Mouse (Mus musculus) hindbrain, embryonic 15.5 days (tissue): Measurements from ENCODE around the gene Chek2. TPM values are rescaled to one million over a fixed set of nuclear protein-coding genes. Genes with fewer than 3 reads are reported as not detected.
"Not testable (repeated sequence)": the region's sequence is repeated elsewhere in the genome, so short reads cannot be mapped to it uniquely, and the experiment has no call there.

ENCODE experiments used
- ATAC-seq: fragments of 200-750 bp; cut with Nextera tagmentation; 2 replicates; pipeline ENCODE4 v1.8.0; 2017; ENCODE audit warnings: low read depth, moderate number of reproducible peaks, moderate TSS enrichment; ENCODE audit not compliant: low FRiP score
- H3K27ac ChIP-seq: fragments of 300-500 bp; sonication (generic); replicated peaks from 2 replicates; pipeline ENCODE4 v1.5.1; 2015; ENCODE audit warnings: mild to moderate bottlenecking, inconsistent platforms
- H3K27me3 ChIP-seq: fragments of 300-500 bp; sonication (generic); 2 replicates; pipeline ENCODE4 v1.6.1; 2015; ENCODE audit warnings: control low read depth, inconsistent platforms
- H3K36me3 ChIP-seq: fragments of 300-500 bp; sonication (generic); 2 replicates; pipeline ENCODE4 v1.6.1; 2015; ENCODE audit warnings: control low read depth, inconsistent platforms
- H3K4me1 ChIP-seq: fragments of 300-500 bp; sonication (generic); replicated peaks from 2 replicates; pipeline ENCODE4 v1.6.1; 2015; ENCODE audit warnings: control low read depth, inconsistent platforms
- H3K4me2 ChIP-seq: fragments of 300-500 bp; sonication (generic); 2 replicates; pipeline ENCODE4 v1.6.1; 2015; ENCODE audit warnings: moderate library complexity, mild to moderate bottlenecking, inconsistent platforms
- H3K4me3 ChIP-seq: fragments of 300-500 bp; sonication (generic); 2 replicates; pipeline ENCODE4 v1.5.1; 2015; ENCODE audit warnings: mild to moderate bottlenecking, inconsistent platforms
- H3K9ac ChIP-seq: fragments of 300-500 bp; sonication (generic); 2 replicates; pipeline ENCODE4 v1.6.1; 2015; ENCODE audit warnings: inconsistent platforms
- H3K9me3 ChIP-seq: fragments of 300-500 bp; sonication (generic); 2 replicates; pipeline ENCODE4 v1.6.1; 2016; ENCODE audit warnings: control low read depth, inconsistent platforms
- WGBS: fragments of 180-500 bp; shearing (Covaris S2); methylation state at CpG from one replicate; pipeline ENCODE4 v1.1.7; 2015; 5-methylcytosine and 5-hydroxymethylcytosine counted together
- polyA plus RNA-seq: library from polyadenylated mRNA; unstranded; fragments of >200 nt; fragmentation: Nextera tagmentation; extraction: Ambion mirVana; gene quantifications from 2 replicates; pipeline ENCODE4 v1.2.1, GENCODE M21; 2015

The Chek2 gene
- polyA plus RNA-seq, 1 experiment from 2014 or later: 8.3 TPM

DNA sequence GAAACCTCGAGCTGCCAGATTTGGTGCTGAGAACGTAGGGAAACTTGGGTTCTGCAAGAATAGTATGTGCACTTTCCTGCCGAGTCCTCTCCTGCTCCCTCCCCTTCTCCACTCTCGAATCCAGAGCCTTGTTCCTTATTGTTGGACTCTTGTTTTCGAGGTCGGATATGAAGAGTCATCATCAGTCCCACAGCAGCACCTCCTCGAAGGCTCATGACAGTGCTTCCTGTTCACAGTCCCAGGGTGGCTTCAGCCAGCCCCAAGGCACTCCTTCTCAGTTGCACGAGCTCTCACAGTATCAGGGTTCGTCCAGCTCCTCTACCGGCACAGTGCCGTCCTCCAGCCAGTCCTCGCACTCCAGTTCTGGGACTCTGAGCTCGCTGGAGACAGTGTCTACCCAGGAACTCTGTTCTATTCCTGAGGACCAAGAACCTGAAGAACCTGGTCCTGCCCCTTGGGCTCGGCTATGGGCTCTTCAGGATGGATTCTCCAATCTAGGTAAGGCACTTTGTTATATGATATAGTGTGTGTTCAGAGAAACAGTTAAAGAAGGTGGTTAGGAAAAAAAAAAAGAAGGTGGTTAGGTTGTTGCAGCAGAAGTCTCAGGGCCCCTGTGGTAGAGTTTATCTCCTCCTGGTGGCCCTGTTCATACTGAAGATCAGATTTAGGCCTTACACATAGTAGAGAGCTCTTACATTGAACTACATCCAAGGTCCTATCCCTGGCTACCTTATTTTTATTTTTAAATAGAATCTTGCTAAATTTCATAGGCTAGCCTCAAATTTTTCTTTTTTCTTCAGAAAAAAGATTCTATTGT, 1.5 kb downstream of the Chek2 start:
- Histone ChIP-seq H3K27me3 (no peaks in the 10 kb centered on the region), H3K9ac (no peak overlapping the region), H3K4me2 (no peak overlapping the region), H3K4me1 (peaks cover 13% of the 10 kb centered on the region), H3K36me3 (no peaks in the 10 kb centered on the region), H3K9me3 (no peaks in the 10 kb centered on the region), H3K27ac (no peak overlapping the region), H3K4me3 (no peak overlapping the region)
- no peak for ATAC-seq
- 93% methylated on average over 14 of the region's 14 CpGs for WGBS

DNA sequence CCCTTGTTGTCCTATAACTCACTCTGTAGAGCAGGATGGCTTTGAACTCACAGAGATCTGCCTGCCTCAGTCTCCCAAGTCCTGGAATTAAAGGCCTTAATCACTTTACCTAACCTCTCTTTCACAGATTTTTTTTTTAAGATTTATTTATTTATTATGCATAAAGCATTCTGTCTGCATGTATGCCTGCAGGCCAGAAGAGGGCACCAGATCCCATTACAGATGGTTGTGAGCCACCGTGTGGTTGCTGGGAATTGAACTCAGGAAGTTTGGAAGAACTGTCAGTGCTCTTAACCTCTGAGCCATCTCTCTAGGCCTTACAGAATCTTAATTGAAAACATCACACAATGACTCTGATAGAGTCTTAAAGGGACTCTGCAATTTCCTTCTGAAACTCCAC, 13.2 kb downstream of the Chek2 start:
- H3K36me3 ChIP-seq: no peaks in the 10 kb centered on the region
- WGBS: 83% methylated on average over 1 of the region's 1 CpGs
- H3K27me3 ChIP-seq: no peaks in the 10 kb centered on the region
- H3K27ac ChIP-seq: no peak overlapping the region
- H3K9me3 ChIP-seq: no peaks in the 10 kb centered on the region
- no peak overlapping the region for H3K9ac ChIP-seq
- H3K4me1 ChIP-seq: no peaks in the 10 kb centered on the region; the same call in 1 of the 2 replicates
- no peak for ATAC-seq
- no peak overlapping the region for H3K4me3 ChIP-seq
- no peak overlapping the region for H3K4me2 ChIP-seq

DNA sequence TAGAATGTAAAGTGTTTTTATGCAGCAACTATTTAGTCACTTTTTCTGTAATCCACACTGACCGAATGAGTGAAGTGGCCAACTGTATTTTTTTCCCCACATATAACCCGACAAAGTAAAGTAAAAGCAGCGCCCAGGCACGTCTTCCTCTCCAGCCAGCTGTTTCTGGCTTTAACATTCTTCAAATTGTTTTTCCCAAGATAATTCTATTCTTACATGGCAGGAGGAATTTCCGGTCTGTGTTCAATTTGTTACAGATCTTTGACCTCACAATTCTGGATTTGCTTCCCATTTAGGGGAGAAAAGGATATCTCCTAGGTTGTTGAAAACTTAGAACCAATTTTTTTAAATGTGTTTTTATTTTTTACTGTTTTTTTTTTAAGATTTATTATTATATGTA, 17.3 kb downstream of the Chek2 start:
- no peak overlapping the region for H3K27ac ChIP-seq
- 81% methylated on average over 5 of the region's 5 CpGs for WGBS

DNA sequence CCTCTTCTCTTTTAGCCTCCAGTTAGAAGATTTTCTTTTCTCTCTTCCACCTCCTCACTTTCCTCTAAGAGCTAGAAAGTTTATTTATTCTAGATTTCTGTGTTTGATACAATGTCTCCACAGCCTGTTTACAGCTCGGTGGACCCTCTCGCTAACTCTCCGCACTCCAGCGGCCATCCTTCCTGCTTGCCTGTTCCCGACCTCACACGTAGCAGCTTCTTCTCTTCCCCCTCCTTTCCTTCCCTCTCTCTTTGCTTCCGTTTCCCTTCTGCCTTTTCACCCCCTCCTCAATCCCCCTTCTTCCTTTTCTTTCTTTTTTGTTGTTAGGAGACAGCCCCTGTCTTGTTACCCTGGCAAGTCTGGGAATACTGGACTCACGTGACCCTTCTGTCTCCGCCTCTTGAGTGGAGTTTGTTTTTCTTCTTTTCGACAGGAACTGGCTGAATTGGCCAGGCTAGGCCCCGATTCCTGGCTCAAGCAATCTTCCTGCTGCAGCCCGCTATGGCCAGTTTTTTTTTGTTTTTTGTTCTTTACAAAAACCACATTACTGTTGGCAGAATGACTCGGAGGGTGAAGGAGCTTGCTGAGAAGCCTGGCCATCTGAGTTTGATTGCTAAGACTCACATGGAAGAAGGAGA, 19.4 kb downstream of the Chek2 start:
- H3K27ac ChIP-seq: peak overlapping the region; percentile 78
- no peak overlapping the region for H3K9ac ChIP-seq
- peaks cover 7% of the 10 kb centered on the region for H3K4me1 ChIP-seq
- WGBS: 50% methylated on average over 13 of the region's 13 CpGs
- H3K27me3 ChIP-seq: no peaks in the 10 kb centered on the region
- peak overlapping the region; percentile 28; the same call in 1 of the 2 replicates for H3K4me2 ChIP-seq
- 0 out of 2 replicates have a peak overlapping the region, but pooled peaks have one; percentile 11 for H3K4me3 ChIP-seq
- ATAC-seq: peak; percentile 78
- H3K9me3 ChIP-seq: no peaks in the 10 kb centered on the region
- H3K36me3 ChIP-seq: no peaks in the 10 kb centered on the region

More for the DNA sequence above, 17.3 kb downstream of the Chek2 start:
- Histone ChIP-seq H3K27me3 (no peaks in the 10 kb centered on the region), H3K9me3 (no peaks in the 10 kb centered on the region), H3K4me1 (peaks cover 7% of the 10 kb centered on the region), H3K4me3 (no peak overlapping the region), H3K36me3 (no peaks in the 10 kb centered on the region), H3K4me2 (no peak overlapping the region), H3K9ac (no peak overlapping the region)
- no peak for ATAC-seq

DNA sequence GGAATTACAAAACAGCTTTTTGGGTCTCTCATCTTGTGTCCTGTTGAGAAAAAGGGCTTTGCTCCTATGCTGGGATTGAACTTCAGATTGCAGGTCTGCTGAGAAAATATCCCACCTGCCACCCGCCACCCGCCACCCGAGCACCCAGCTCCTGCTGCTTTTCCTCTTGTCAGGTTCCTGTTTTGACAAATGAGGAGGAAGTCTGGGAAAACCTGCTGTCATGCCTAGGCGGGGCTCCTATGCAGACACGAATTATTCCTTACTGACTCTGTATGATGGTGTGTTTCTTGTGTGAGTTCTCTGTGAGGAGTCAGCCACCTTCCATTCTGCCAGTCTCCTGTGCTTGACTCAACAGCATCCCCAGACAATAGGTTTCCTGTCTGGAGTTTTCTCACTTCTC, 20.7 kb downstream of the Chek2 start:
- no peak overlapping the region for H3K9ac ChIP-seq
- peaks cover 7% of the 10 kb centered on the region for H3K4me1 ChIP-seq
- H3K4me2 ChIP-seq: no peak overlapping the region
- peak overlapping the region; percentile 78 for H3K27ac ChIP-seq
- no peaks in the 10 kb centered on the region for H3K27me3 ChIP-seq
- ATAC-seq: no peak
- no peak overlapping the region for H3K4me3 ChIP-seq
- no peaks in the 10 kb centered on the region for H3K36me3 ChIP-seq
- WGBS: 91% methylated on average over 5 of the region's 5 CpGs
- H3K9me3 ChIP-seq: no peaks in the 10 kb centered on the region

DNA sequence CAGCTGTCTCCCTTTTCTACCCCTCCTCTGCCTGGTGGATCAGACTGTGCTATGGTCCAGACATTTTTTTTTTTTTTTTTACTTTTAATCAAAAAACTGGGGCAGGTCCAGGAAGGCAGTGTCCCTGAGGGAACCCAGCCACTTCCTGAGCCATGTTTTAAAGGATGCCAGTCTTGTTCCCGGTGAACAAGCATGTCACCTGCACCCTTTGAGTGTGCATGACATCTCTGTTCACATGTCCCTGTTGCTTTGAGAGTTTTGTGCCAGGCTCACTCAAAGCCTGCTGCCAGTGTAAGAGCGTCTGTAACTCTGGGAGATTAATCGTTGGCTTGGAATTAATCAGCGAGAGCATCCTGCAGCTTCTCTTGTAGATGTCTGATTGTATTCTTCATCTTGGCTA, 28.7 kb downstream of the Chek2 start:
- ATAC-seq: peak; percentile 65
- Histone ChIP-seq H3K4me3 (no peak overlapping the region), H3K36me3 (no peaks in the 10 kb centered on the region), H3K4me2 (no peak overlapping the region), H3K4me1 (peaks cover 24% of the 10 kb centered on the region), H3K27ac (peak overlapping the region; percentile 61), H3K9ac (no peak overlapping the region), H3K9me3 (no peaks in the 10 kb centered on the region), H3K27me3 (no peaks in the 10 kb centered on the region)
- WGBS: 31% methylated on average over 4 of the region's 4 CpGs

DNA sequence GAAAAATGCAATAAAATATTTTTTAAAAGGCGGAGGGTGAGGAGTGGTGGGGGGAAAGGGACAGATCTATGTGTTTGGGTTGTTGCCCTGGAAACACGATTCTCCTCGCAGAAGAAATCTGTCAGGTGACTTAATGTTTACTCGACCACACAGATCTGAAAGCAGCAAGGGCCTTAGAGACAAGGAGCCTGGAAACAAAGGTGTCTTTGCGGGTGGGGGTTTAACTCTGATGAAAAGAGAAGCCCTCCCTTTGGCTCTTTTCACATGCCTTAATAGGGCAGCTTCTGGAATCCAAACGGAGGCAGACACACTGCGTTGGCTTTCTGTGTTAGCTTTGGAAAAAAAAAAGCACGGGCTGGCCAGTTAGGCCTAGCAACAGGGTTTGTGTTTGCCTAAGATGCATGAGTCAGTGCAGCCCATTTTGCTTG, 29.5 kb downstream of the Chek2 start:
- no peaks in the 10 kb centered on the region for H3K36me3 ChIP-seq
- peaks cover 28% of the 10 kb centered on the region for H3K4me1 ChIP-seq
- no peaks in the 10 kb centered on the region for H3K9me3 ChIP-seq
- H3K4me2 ChIP-seq: no peak overlapping the region; the same call in 1 of the 2 replicates
- no peaks in the 10 kb centered on the region for H3K27me3 ChIP-seq
- H3K9ac ChIP-seq: no peak overlapping the region
- no peak overlapping the region for H3K4me3 ChIP-seq
- 34% methylated on average over 8 of the region's 8 CpGs for WGBS
- no peak for ATAC-seq
- peak overlapping the region; percentile 61 for H3K27ac ChIP-seq

DNA sequence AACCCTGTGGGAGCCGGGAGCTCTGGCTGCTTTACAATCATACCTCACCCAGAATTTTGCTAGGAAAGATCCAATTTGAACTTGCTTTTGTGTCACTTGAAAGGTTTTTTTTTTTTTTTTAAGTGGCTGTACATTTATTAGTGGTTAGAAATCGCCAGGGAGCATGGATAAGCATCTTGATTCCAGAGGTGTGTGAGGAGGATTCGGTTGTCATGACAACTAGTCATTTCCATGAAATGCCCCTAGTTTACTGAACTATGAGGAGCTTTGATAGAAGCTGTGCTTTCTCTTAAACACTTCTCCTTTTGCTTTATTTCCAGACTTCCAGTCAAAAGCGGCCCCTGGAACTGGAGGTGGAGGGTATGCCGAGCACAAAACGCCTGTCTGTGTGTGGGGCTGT, 33.4 kb downstream of the Chek2 start:
- no peak overlapping the region for H3K9ac ChIP-seq
- peak overlapping the region; percentile 1; the same call in 1 of the 2 replicates for H3K4me2 ChIP-seq
- no peak; the same call in 1 of the 2 replicates for ATAC-seq

DNA sequence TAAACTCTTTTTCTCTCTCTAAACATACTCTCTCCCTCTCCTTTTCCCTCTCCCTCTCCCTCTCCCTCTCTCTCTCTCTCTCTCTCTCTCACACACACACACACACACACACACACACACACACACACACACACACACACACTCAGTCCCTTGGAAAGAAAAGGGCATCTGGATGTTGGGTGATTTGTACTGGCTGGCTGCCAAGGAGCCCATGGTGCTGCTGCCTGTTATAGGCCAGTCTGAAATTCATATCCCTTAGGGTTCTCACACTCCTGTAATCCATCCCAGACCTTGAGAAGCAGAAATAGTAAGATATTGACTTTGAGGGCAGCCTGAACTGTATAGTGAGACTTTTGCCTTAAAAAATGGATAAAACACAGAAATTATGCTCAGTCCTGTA, 34.9 kb downstream of the Chek2 start:
- Histone ChIP-seq H3K9ac (no peak overlapping the region), H3K4me1 (peaks cover 17% of the 10 kb centered on the region), H3K4me3 (no peak overlapping the region), H3K9me3 (no peaks in the 10 kb centered on the region), H3K4me2 (no peak overlapping the region), H3K27me3 (no peaks in the 10 kb centered on the region), H3K36me3 (no peaks in the 10 kb centered on the region), H3K27ac (0 out of 2 replicates have a peak overlapping the region, but pooled peaks have one; percentile 20)
- no peak for ATAC-seq

More for the DNA sequence above, 33.4 kb downstream of the Chek2 start:
- H3K36me3 ChIP-seq: no peaks in the 10 kb centered on the region
- 49% methylated on average over 6 of the region's 6 CpGs for WGBS
- H3K4me3 ChIP-seq: no peak overlapping the region
- H3K27me3 ChIP-seq: no peaks in the 10 kb centered on the region
- no peaks in the 10 kb centered on the region for H3K9me3 ChIP-seq
- peak overlapping the region; percentile 69 for H3K27ac ChIP-seq
- peaks cover 25% of the 10 kb centered on the region for H3K4me1 ChIP-seq

DNA sequence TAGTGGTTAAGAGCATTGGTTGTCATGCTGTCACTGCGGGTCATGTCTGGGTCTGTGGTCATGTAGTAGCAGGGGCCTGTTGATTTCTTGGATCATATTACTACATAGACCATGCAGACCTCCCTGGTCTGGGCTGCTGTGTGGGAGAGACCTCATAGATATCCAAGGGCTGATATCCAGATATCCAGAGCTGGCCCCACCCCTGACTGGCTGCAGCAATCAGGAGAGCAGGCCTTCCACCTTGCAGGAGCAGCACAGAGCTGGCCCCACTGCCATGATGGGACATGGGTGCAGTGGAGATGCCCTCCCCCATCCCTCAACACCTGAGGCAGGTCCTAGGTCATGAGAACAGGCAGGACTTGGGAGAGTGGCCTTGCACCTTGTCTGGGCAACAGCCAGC, 35.5 kb downstream of the Chek2 start:
- no peak for ATAC-seq
- no peak overlapping the region for H3K27ac ChIP-seq

DNA sequence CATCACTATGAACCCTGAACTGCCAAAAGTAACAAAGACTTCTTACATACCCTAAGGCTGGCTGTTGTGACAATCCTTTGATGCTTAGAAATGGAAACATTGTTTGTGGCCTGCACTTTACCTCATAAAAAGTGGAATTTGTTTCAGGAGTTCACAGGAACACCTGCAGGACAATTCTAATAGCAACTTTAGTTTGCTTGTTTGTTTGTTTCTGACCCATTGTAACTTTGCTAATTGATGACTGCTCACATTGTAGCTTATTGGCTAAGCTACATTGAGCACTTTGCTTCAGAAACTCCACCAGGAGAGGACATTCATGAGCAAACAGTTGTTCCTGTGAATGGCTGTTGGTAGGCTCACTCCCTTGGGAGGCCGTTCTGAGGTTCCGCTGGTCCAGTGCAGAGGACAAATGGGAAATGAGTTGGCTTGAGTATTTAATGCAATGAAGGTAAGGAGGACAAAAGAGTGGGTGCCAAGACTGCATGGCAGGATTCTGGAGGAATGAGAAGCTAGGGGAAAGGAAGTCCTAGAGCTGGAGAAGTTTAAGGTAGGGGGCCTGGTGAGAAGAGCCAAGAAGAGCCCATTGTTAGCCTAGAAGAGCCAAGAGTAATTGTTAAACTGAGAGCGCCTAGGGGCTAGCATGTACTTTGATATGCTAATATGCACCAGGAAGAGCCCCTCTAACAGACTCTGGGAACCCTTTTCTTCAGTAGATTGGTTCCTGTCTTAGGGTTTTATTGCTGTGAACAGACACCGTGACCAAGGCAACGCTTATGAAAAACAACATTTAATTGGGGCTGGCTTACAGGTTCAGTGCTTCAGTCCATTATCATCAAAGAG, 38.1 kb downstream of the Chek2 start:
- Histone ChIP-seq H3K4me2 (no peak overlapping the region), H3K9ac (no peak overlapping the region), H3K4me1 (peaks cover 24% of the 10 kb centered on the region), H3K4me3 (no peak overlapping the region), H3K27me3 (no peaks in the 10 kb centered on the region), H3K27ac (no peak overlapping the region), H3K9me3 (no peaks in the 10 kb centered on the region), H3K36me3 (no peaks in the 10 kb centered on the region)
- no peak for ATAC-seq
- WGBS: 59% methylated on average over 5 of the region's 5 CpGs

More for the DNA sequence above, 35.5 kb downstream of the Chek2 start:
- no peaks in the 10 kb centered on the region for H3K36me3 ChIP-seq
- H3K4me2 ChIP-seq: no peak overlapping the region
- H3K4me3 ChIP-seq: no peak overlapping the region
- 92% methylated on average over 1 of the region's 1 CpGs for WGBS
- no peak overlapping the region for H3K9ac ChIP-seq
- peaks cover 19% of the 10 kb centered on the region for H3K4me1 ChIP-seq
- no peaks in the 10 kb centered on the region for H3K27me3 ChIP-seq
- no peaks in the 10 kb centered on the region for H3K9me3 ChIP-seq

DNA sequence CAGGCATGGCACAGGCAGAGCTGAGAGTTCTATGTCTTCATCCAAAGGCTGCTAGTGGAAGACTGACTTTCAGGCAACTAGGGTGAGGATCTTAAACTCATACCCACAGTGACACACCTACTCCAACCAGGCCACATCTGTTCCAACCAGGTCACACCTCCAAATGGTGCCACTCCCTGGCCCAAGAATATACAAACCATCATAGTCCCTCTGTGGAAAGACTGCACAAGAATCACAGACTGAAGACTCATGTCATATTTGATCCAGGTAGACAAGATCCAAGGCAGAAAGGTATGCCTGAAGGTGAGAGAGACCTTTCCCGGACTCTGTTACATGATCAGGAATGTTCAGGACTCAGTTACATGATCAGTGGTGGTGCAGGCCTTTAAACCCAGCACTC, 38.7 kb downstream of the Chek2 start:
- H3K27me3 ChIP-seq, H3K9ac ChIP-seq, H3K9me3 ChIP-seq, ATAC-seq, H3K36me3 ChIP-seq, H3K4me2 ChIP-seq, H3K27ac ChIP-seq, H3K4me3 ChIP-seq: not testable (repeated sequence)
- 100% methylated on average over 1 of the region's 1 CpGs for WGBS
- H3K4me1 ChIP-seq: peaks cover 18% of the 10 kb centered on the region
